Mouse (Mus musculus) mouse embryonic stem cell (cell line): Measurements from ENCODE around the gene Ppp1r14d.

Source experiments
- in situ Hi-C, 2 experiments: fragments of 300-500 bp; cut with MboI; formaldehyde crosslinking; loops; 1 replicate in 1 of 2; 3 replicates in 1 of 2; pipeline ENCODE4 v1.14.3; 2019 to 2020; ENCODE audit warnings: low sequenced_read_pairs in 2 of 2, low pct_unique_long_range_greater_than_20kb in 1 of 2, mixed read lengths in 1 of 2; ENCODE audit not compliant: unreplicated experiment in 1 of 2

The Ppp1r14d gene

GRCm38 (mm10) chr2:119229775-119230704 is at the start of gene Ppp1r14d:
Gene Ppp1r14d, minus strand, starts transcription at chr2:119229906.
- in situ Hi-C loops = no loop called here

DNA sequence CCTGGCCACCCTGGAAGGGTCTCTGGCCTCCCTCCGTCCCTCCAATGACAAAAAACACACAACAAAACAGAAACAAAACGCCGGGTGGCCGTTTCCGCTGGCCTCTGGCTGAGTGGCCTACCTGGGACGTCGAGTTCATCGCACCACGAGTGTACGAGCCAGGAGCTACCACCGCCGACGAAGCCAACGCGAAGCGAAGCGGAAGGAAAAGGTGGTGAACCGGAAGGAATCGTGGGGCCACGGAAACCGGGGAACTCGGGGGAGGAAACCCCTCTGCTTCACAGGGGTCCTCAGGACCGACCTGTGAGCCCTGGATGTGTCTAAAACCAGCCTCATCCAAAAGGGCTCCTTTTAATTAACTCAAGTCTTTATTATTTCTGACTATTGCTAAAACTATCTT is 48.1 kb upstream of the Ppp1r14d start:
- in situ Hi-C loops = no loop called here

DNA sequence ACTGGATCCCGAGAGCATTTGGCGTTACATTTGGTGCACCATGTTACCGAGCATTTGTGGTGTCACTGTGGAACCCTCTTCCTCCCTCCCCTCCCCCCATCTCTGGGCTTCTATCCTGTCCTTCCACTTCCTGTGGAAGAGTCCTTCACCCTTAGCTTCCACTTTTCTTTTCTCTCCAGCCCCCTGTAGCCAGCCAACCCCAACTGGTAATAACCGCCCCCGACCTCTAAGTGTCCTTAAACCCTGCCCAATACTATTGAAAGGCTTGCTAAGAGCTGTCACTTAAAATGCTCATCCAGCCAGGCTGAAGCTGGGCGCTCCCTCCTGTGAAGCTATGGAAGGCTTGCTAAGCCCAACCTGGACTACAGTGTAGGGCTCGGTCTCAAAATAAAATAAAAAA is 47.2 kb upstream of the Ppp1r14d start:
- in situ Hi-C loops = no loop called here

DNA sequence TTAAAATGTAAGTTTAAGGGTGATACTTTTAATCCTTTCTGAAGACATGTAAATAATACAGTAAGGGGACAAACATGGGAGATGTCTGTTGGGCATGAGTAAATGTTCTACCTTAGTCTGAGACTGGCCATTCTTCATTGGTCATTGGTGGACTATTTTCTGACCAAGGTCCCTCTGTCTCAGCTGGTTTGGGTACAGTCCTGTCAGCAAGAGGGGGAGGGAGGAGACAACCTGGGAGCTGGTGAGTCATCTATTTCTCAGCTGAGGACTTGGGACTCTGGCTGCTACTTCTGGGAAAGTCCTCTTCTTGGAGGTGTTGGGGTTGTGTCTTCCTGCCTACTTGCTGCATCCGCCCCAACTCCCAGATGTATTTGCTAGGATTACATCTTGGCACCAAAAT is 44.4 kb upstream of the Ppp1r14d start:
- in situ Hi-C loops = no loop called here

DNA sequence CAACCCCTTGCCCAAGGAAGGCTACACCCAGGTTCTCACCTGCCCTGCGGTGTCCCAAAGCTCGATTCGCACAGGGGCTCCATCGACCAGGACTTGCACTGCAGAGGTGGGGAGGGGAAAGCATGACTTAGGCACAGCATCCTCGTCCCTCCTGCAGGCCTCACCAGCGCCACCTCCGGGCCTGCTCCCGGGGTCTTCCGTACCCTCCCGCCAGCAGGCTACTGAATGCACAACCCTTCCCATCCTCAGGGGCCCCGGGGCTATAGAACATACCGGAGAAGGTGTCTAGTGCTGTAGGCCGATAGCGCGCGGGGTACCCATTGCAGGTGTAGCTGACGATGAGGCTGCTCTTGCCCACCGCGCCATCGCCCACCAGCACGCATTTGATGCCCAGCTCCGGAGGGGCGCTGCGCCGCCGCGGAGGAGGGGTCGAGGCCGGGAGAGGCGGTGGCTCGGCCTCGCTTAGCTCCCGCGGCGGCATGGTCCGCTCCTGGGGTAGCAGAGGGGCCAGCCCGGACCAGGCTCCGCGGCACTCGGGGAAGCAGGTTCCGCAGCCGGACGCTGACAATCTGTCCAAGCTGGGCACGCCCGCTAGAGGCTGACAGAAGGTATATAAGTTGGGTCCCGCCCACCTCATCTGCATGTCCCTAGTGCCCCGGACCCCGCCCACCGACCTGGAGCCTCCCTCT is 41.1 kb upstream of the Ppp1r14d start, which contains the start of gene Rhov:
Rhov (minus strand) TSS at position 630 of the 689 bp plus-strand sequence.
- in situ Hi-C loops = no loop called here

DNA sequence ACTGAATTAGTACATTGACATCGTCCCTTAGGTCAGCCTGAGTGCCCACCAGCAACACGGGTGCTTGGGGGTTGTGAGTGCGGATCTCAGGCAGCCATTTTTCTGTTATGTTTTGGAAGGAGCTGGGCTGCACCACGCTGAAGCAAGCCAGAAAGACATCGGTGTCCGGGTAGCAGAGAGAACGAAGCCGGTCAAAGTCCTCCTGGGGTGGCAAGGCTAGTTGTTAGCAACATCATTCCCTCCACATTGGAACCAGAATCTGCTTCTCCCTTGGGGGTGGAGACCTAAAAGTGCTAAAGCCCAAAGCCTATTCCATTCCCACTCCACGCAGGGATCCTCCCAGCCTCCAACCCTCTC is 40.6 kb upstream of the Ppp1r14d start:
- in situ Hi-C loops = no loop called here

- in situ Hi-C loops = no loop called here
These were observed 34.1 kb upstream of the Ppp1r14d start for GRCm38 (mm10) chr2:119263813-119264212.

- in situ Hi-C loops = no loop called here
These were observed 33.3 kb upstream of the Ppp1r14d start for GRCm38 (mm10) chr2:119262978-119263377.

- in situ Hi-C loops = no loop called here
These were observed 31.6 kb upstream of the Ppp1r14d start for GRCm38 (mm10) chr2:119261326-119261725.

DNA sequence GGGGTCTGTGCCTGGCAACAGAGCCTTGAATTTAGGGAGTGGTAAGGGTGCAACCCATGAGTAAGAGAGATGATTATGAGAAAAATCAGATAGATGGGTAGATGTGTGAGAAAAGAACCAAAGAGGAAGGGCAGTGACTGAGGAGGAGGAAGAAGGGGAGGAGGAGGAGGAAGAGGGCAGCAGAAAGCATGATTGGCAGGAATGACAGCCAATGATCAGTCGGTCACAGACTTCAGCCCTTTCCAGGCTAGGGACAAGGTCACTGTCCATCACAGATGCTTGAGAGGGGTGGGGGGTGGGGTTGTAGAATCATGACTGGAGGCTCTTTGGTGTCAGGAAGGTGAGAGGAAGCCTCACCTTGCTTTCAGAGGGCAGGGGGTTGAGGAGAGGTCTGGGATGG is 30.8 kb upstream of the Ppp1r14d start:
- in situ Hi-C loops = no loop called here

- in situ Hi-C loops = loop anchor here (5.0 kb wide), 1 partner anchor 32 kb away; the partner anchor contains the start of gene Vps18 (in 2 of the 2)
These were observed 25.3 kb upstream of the Ppp1r14d start for GRCm38 (mm10) chr2:119254976-119255375.

GRCm38 (mm10) chr2:119250826-119251478 is 21.2 kb upstream of the Ppp1r14d start:
- in situ Hi-C loops = loop anchor here (5.0 kb wide), 1 partner anchor 36 kb away; the partner anchor contains the start of gene Vps18 (in 2 of the 2)

- in situ Hi-C loops = loop anchor here (5.0 kb wide), 1 partner anchor 37 kb away; the partner anchor contains the start of gene Vps18 (in 2 of the 2)
These were observed 20.7 kb upstream of the Ppp1r14d start for GRCm38 (mm10) chr2:119250377-119250776.

- in situ Hi-C loops = loop anchor here (5.0 kb wide), 1 partner anchor 38 kb away; the partner anchor contains the start of gene Vps18 (in 2 of the 2)
These were observed 19.9 kb upstream of the Ppp1r14d start for GRCm38 (mm10) chr2:119249592-119250061.

GRCm38 (mm10) chr2:119247904-119248303 is 18.2 kb upstream of the Ppp1r14d start:
- in situ Hi-C loops = no loop called here

DNA sequence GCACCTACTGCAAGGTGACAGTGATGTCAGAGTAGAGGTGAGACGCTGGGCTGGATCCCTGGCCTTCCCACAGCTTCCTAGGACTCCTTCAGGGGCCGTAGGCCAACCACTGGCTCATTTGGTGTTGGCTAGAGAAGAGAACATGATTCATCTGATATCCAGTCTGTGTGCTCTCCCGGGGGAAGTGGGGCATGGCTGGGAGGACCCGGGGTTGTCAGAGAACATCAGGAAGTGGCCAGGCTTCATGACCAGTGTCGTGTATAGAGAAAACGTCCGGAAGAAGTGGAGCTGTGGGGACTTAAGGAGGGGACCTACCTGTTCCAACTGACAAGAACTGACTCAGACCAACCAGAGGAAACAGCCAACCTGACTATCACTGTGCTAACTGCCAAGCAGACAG is 15.5 kb upstream of the Ppp1r14d start:
- in situ Hi-C loops = no loop called here

- in situ Hi-C loops = no loop called here
These were observed 12.8 kb upstream of the Ppp1r14d start for GRCm38 (mm10) chr2:119242548-119242947.

- in situ Hi-C loops = no loop called here
These were observed 11.1 kb upstream of the Ppp1r14d start for GRCm38 (mm10) chr2:119240819-119241186.
